In genomic region chr6:134921695-134922510, GRCm38 (mm10) we compare ENCODE assay signal across 8 mouse cellular contexts. TPM values are rescaled to one million over a fixed set of nuclear protein-coding genes. Genes with fewer than 3 reads are reported as not detected.
DNase-seq lines count a peak whose midpoint lies in the region; ATAC-seq and TF ChIP-seq lines count a peak whose summit lies in the region.

No protein-coding gene starts in this region.

- H3K27me3 ChIP-seq in kidney, adult 2 months (replicated peaks; ENCODE audit: control insufficient read depth, insufficient read depth, low read length), result no peaks in the 10 kb centered on the region
- H3K27me3 ChIP-seq in E14TG2a.4 (ENCODE audit: insufficient read depth, low read length), result peaks cover 26% of the 10 kb centered on the region
- H3K27me3 ChIP-seq in embryonic facial prominence, embryonic 11.5 days (ENCODE audit: control insufficient read depth, insufficient read depth, low read length), result no peaks in the 10 kb centered on the region
- H3K27me3 ChIP-seq in neural tube, embryonic 14.5 days (ENCODE audit: control insufficient read depth, insufficient read depth, low read length), result no peaks in the 10 kb centered on the region

- no peak for ATAC-seq in embryonic facial prominence, embryonic 11.5 days (replicated peaks; ENCODE audit: insufficient number of reproducible peaks, low FRiP score, low TSS enrichment, low read depth)
- ATAC-seq in neural tube, embryonic 14.5 days (ENCODE audit: low read depth), result no peak

- DNase-seq in kidney, adult 2 months, result peak; percentile 27
- DNase-seq in kidney, postnatal 25 days, result no peak
- DNase-seq in embryonic facial prominence, embryonic 11.5 days (ENCODE audit: low spot score), result no peak
- DNase-seq in kidney, postnatal 4 days, result peak; percentile 37 to 50
- no peak for DNase-seq in gastrocnemius, postnatal 14 days
- no peak for DNase-seq in right cerebral cortex, adult 18-20 months

- H3K9me3 ChIP-seq in E14TG2a.4 (ENCODE audit: low read length), result no peaks in the 10 kb centered on the region
- no peaks in the 10 kb centered on the region for H3K9me3 ChIP-seq in embryonic facial prominence, embryonic 11.5 days (replicated peaks; ENCODE audit: control insufficient read depth, low read length)
- no peaks in the 10 kb centered on the region for H3K9me3 ChIP-seq in neural tube, embryonic 14.5 days (ENCODE audit: control insufficient read depth, low read length)

- TF ChIP-seq CTCF in kidney, adult 2 months (conservative IDR thresholded peaks at IDR 0.05; ENCODE audit: insufficient read depth, insufficient read length, low read depth, low read length), result no peak
- TF ChIP-seq CTCF in E14TG2a.4 (conservative IDR thresholded peaks at IDR 0.05; ENCODE audit: low read length), result no peak

- H3K9ac ChIP-seq in embryonic facial prominence, embryonic 11.5 days (replicated peaks; ENCODE audit: low read length), result peak overlapping the region; percentile 84
- H3K9ac ChIP-seq in neural tube, embryonic 14.5 days (replicated peaks; ENCODE audit: low read depth, low read length), result peak overlapping the region; percentile 80

- 4% methylated on average over 20 of the region's 20 CpGs for WGBS in kidney, adult 2 months
- WGBS in embryonic facial prominence, embryonic 11.5 days, result 9% methylated on average over 20 of the region's 20 CpGs
- WGBS in neural tube, embryonic 14.5 days, result 6% methylated on average over 20 of the region's 20 CpGs

- intact Hi-C loops in gastrocnemius, postnatal 14 days (cut with DNase I; ENCODE audit: low total_unique reads), result no loop called here

- peak overlapping the region; percentile 75 for H3K4me2 ChIP-seq in embryonic facial prominence, embryonic 11.5 days (ENCODE audit: low read depth, low read length)
- H3K4me2 ChIP-seq in neural tube, embryonic 14.5 days (ENCODE audit: low read depth, low read length), result peak overlapping the region; percentile 94

- no peak for TF ChIP-seq POLR2A in kidney, adult 2 months (IDR thresholded peaks at IDR 0.05; ENCODE audit: low read depth, low read length)

- H3K4me1 ChIP-seq in kidney, adult 2 months (ENCODE audit: control insufficient read depth, insufficient read depth, low read length), result no peaks in the 10 kb centered on the region; the same call in 1 of the 2 replicates
- H3K4me1 ChIP-seq in E14TG2a.4 (replicated peaks; ENCODE audit: low read depth, low read length), result peaks cover 46% of the 10 kb centered on the region
- no peaks in the 10 kb centered on the region; the same call in 1 of the 2 replicates for H3K4me1 ChIP-seq in embryonic facial prominence, embryonic 11.5 days (ENCODE audit: control insufficient read depth, insufficient read depth, low read length)
- peaks cover 24% of the 10 kb centered on the region for H3K4me1 ChIP-seq in neural tube, embryonic 14.5 days (ENCODE audit: control insufficient read depth, insufficient read depth, low read length)

- peaks cover 1% of the 10 kb centered on the region; the same call in 1 of the 2 replicates for H3K36me3 ChIP-seq in kidney, adult 2 months (ENCODE audit: control insufficient read depth, insufficient read depth, low read length)
- peaks cover 25% of the 10 kb centered on the region for H3K36me3 ChIP-seq in E14TG2a.4 (ENCODE audit: insufficient read depth, low read length)
- no peaks in the 10 kb centered on the region for H3K36me3 ChIP-seq in embryonic facial prominence, embryonic 11.5 days (replicated peaks; ENCODE audit: control insufficient read depth, insufficient read depth, low read depth, low read length)
- H3K36me3 ChIP-seq in neural tube, embryonic 14.5 days (ENCODE audit: control insufficient read depth, insufficient read depth, low read length), result no peaks in the 10 kb centered on the region

- peak overlapping the region; percentile 86 for H3K4me3 ChIP-seq in kidney, adult 2 months (ENCODE audit: insufficient read depth, low read depth, low read length)
- H3K4me3 ChIP-seq in E14TG2a.4 (replicated peaks; ENCODE audit: low read length), result peak overlapping the region; percentile 89
- H3K4me3 ChIP-seq in embryonic facial prominence, embryonic 11.5 days (ENCODE audit: low read depth, low read length), result peak overlapping the region; percentile 54
- H3K4me3 ChIP-seq in neural tube, embryonic 14.5 days (ENCODE audit: low read depth, low read length), result peak overlapping the region; percentile 88

- peak overlapping the region; percentile 63 for H3K27ac ChIP-seq in kidney, adult 2 months (ENCODE audit: insufficient read depth, low read depth, low read length)
- H3K27ac ChIP-seq in embryonic facial prominence, embryonic 11.5 days (replicated peaks; ENCODE audit: low read depth, low read length), result no peak overlapping the region; the same call in 1 of the 2 replicates
- 0 out of 2 replicates have a peak overlapping the region, but pooled peaks have one; percentile 34 for H3K27ac ChIP-seq in neural tube, embryonic 14.5 days (ENCODE audit: low read depth, low read length)

RNA-seq across cellular contexts. Expression of gene Cdkn1b, which starts 1.7 kb away (rescaled TPM):
- polyA plus RNA-seq in kidney, adult 2 months (2012; rRNA removed), result 15.9 and 17.1 TPM in 2 replicates
- 18.7 and 21.2 TPM in 2 replicates for polyA plus RNA-seq in embryonic facial prominence, embryonic 11.5 days (2014; fragmentation: Nextera tagmentation; extraction: Ambion mirVana)
- 16.7 and 17.5 TPM in 2 replicates for polyA plus RNA-seq in neural tube, embryonic 14.5 days (2014; fragmentation: Nextera tagmentation; extraction: Ambion mirVana)
- total RNA-seq in gastrocnemius, postnatal 14 days (2021), result 10 to 100 TPM; 42.0 to 42.4 TPM

RNA-seq across cellular contexts. Expression of gene Gpr19, which starts 23.5 kb away (rescaled TPM):
- polyA plus RNA-seq in kidney, adult 2 months (2012; rRNA removed), result 6.4 and 7.9 TPM in 2 replicates
- 13.2 and 19.2 TPM in 2 replicates for polyA plus RNA-seq in embryonic facial prominence, embryonic 11.5 days (2014; fragmentation: Nextera tagmentation; extraction: Ambion mirVana)
- polyA plus RNA-seq in neural tube, embryonic 14.5 days (2014; fragmentation: Nextera tagmentation; extraction: Ambion mirVana), result 35.9 and 37.3 TPM in 2 replicates
- 1 to 10 TPM; 5.5 to 5.8 TPM for total RNA-seq in gastrocnemius, postnatal 14 days (2021)

RNA-seq across cellular contexts. Expression of gene Apold1, which starts 59.6 kb away (rescaled TPM):
- 0.72 and 0.79 TPM in 2 replicates for polyA plus RNA-seq in kidney, adult 2 months (2012; rRNA removed)
- polyA plus RNA-seq in embryonic facial prominence, embryonic 11.5 days (2014; fragmentation: Nextera tagmentation; extraction: Ambion mirVana), result 3.6 and 4.1 TPM in 2 replicates
- polyA plus RNA-seq in neural tube, embryonic 14.5 days (2014; fragmentation: Nextera tagmentation; extraction: Ambion mirVana), result 3.8 TPM in 2 replicates
- 1 to 10 TPM; 2.7 to 2.8 TPM for total RNA-seq in gastrocnemius, postnatal 14 days (2021)

Comparison
In these comparisons a context has a peak if more than half of its experiments do, and no peak if none do; other contexts are left out.
1. DNase-seq: peak in kidney, adult 2 months (single experiment) and kidney, postnatal 4 days (2 of 2); none in kidney, postnatal 25 days (0 of 2), embryonic facial prominence, embryonic 11.5 days (single experiment), gastrocnemius, postnatal 14 days (single experiment) and right cerebral cortex, adult 18-20 months (single experiment).
2. Peak in every context shown above with its lines, with median percentiles within 50 percentile points of each other: H3K4me3 ChIP-seq.